Mouse (Mus musculus) erythroblast, adult 5-6 weeks (primary cell): Measurements from ENCODE around the gene Itgb3. TPM values are rescaled to one million over a fixed set of nuclear protein-coding genes. Genes with fewer than 3 reads are reported as not detected.
"Not testable (repeated sequence)": the region's sequence is repeated elsewhere in the genome, so short reads cannot be mapped to it uniquely, and the experiment has no call there.

Source experiments
- ATAC-seq: replicated peaks from 2 replicates; pipeline ENCODE4 v1.8.0; 2016; ENCODE audit warnings: moderate number of reproducible peaks, mild to moderate bottlenecking, moderate TSS enrichment, inconsistent platforms; ENCODE audit not compliant: poor library complexity, low FRiP score, severe bottlenecking
- total RNA-seq, 2 experiments: library from RNA; stranded (forward) in 1 of 2; stranded (reverse) in 1 of 2; fragments of 150-400 nt in 1 of 2; fragments of 200-764, 138-1000 nt in 1 of 2; gene quantifications; 2 replicates each; pipeline versions ENCODE4 v1.2.3 to v1.2.4; 2015 to 2017; ENCODE audit warnings: low replicate concordance in 2 of 2

Itgb3 gene
- total RNA-seq (2015; ENCODE audit: low replicate concordance) (0.84 and 4.2 TPM in 2 replicates), total RNA-seq (2017; ENCODE audit: low replicate concordance) (3.0 and 3.1 TPM in 2 replicates)

DNA sequence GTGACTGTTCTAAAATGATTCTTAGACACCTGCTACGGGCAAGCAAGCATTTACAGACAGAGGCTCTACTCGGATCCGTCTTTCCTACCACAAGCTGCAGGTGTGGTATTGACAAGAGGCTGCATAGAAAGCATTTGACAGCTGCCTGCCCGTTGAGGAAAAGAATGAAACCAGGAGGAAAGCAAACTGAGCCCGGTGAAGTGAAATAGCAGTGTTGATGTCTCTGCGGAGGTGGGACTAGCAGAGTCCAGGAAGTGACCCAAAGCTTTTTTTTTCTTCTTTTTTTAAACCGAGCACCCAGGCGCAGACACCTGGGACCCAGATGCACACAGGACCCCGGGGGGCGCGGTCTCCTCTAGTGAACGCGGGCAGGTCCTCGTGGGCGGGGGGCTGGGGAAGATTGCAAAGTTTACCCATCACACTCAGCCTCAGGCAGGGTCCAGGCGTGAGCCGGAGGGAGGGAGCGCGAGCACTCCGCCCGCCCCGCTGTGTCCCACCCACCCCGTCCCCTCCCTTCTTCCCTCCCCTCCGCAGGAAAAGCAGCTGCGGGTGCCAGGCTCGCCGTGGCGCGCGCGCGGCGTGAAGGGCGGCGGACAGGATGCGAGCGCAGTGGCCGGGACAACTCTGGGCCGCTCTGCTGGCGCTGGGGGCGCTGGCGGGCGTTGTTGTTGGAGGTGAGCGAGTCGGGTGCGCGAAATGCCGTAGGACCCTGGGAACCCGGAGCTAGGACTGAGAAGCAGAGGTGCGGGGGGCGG lies at the start of gene Itgb3:
Itgb3 (plus strand) TSS at position 510 of the 755 bp plus-strand sequence.
- no peak for ATAC-seq

DNA sequence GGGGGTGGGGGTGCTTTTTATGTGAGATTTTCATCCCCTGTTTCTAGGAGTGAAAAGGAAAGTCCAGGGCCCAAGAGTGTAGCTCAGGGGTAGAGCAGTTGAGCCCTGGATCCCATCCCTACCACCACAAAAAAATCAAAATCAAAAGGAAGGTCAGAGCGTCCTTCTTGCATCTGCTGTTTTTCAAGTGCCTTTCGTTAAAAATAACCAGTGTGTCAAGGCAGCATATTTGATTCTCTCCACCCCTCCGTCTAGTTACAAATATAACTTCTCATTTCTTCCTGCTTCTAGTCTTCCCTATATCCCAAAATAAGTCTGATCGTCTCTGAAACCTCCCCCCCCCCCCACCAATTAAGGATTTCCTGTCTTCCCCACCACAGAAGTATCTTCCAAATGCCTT lies 49.7 kb upstream of the Itgb3 start:
- ATAC-seq = no peak

DNA sequence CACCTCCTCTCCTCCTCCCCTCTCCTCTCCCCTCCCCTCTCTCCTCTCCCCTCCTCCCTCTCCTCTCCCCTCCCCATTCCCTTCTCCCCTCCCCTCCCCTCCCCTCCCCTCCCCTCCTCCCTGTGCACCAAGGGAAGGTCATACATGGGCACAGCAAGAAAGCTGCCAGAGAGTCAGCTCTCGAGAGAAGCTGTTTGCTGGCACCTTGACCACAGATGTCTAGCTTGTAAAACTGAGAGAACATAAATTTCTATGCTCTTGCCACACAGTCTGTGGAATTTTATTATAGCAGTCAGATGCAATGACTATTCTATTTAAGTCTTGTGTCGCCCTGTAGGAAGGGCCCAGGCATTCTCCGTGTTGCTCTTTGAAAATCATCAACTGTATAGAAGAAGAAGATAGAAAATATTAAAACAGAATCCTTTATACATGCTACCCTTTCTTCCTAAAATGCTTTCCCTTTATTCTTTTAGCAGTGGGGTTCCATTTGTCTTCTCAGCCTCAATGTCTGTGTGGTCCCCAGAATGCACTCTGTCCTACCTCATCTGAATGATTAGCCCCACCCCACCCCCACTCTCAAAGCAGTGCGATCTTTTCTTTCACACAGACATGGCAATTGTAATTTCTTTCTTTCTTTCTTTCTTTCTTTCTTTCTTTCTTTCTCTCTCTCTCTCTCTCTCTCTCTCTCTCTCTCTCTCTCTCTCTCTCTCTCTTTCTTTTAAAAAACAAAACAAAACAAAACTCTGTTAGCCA lies 49.0 kb upstream of the Itgb3 start:
- no peak for ATAC-seq

DNA sequence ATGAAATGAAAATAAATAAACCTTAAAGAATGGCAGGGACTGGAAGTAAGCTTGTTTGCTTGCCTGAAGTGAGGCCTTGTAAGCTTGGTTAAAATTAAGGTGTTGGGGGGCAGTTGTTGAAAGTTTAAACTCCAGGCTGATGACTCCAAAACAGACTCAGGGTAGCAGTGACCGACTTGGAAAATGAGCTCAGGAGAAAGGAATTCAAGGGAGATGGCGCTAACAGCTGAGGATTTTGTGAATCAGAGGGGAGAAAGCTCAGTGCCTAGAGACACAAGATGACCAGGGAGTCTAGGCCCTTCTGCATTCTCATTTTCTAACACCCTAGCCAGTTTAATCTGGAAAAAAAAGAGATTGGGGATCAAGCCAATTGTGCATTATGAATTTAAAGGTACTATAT lies 46.8 kb upstream of the Itgb3 start:
- no peak for ATAC-seq

DNA sequence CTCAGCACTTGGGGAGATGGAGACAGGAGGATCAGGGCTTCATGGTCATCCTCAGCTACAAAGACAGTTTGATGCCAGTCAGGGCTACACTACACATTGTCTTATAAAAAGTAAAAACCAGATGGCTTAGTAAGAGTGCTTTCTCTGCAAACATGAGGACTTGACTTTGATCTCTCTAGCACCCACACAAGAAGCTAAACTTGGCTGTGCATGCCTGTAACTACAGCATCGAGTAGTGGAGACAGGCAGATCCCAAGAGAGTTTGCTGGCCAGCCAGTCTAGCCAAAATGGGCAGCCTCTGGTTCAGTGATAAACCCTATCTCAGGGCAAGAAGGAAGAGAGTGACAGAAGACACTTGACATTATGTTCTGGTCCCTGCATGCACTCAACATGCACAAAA lies 44.3 kb upstream of the Itgb3 start:
- ATAC-seq = no peak

DNA sequence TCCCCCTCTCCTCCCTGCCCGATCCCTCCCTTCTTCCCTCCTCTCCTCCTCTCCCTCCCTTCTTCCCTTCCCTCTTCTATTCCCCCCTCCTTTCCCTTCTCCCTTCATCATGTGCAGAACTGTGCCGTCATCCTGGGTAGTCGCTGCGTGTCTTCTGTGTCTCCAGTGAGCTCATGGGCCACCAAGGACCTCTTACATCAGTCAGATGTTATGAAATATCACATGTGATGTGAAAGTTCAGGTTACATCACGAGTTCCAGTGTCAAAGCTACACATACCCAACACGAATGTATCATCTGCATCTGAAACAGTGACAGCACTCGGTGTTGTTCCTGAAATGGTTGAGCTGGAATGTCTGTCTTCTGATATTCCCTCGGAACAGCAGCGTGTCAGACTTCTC lies 42.6 kb upstream of the Itgb3 start:
- no peak for ATAC-seq

DNA sequence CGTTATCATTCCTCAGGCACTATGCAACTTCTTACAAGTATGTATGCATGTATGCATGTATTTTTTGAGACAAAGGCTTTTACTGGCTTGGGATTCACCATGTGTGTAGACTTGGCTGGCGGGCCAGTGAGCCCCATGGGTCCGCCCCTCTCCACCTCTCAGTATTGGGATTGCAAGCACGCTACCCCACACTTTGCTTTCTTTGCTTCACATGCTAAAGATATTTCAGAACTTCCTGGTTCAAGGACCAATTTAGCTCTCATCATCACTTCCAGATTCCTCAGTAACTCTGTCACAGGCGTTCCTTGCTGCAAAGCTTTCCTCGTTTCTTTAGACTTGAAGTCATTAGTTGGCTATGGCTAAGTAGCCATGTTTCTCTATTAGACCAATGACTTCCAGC lies 41.7 kb upstream of the Itgb3 start:
- ATAC-seq = no peak

DNA sequence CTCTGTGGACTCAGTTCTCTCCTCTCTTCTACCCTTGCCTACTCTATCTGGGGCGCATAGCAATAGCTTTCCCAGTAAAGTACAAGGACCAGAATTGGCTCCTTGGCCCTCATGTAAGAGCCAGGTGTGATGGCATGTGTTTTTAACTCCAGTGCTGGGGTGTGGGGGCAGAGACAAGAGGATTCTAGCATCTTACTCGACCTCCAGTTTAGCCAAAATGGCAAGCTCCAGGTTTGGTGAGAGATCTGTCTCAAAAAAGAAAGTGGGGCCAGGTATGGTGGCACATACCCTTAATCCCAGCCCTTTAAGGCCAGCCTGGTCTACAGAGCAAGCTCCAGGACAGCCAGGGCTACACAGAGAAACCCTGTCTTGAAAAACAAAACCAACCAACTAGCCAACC lies 41.0 kb upstream of the Itgb3 start:
- ATAC-seq = no peak

DNA sequence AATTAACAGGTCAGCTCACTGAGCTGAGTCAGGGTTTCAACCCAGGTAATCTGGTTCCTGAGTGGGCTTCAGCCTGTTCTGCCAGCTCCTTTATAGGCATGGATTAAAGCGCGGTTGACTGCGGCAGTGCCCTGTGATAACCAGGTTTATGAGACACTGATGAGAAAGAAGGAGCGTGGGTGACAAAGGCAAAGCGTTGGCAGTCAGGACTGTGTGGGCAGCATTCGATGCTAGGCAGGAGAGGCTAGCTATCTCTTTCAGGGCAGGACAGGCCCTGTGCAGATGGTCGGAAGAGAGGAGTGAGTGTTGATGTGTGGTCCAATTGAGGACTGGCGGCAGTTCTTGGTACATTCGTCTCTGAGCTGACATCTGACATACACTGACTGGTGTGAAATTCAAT lies 40.1 kb upstream of the Itgb3 start:
- no peak for ATAC-seq

DNA sequence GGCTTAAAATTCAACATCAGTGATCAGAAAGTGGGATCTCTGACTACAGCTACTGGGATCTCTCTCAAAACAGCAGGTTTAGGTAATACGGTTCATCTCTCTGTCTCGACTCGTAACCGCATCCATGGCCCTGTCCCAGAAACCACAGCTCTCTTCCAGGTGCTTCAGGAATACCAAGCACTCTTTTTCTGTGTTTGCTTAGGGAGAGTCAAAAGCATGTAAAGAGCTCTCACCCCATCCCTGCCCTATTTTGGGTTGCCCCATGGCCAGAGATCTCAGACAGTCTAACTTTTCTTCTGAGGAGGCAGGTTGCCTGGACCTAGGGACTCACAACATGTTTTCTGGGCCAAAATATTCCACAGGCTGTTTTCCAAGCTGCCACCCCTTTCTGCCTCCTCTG lies 39.5 kb upstream of the Itgb3 start:
- no peak for ATAC-seq

DNA sequence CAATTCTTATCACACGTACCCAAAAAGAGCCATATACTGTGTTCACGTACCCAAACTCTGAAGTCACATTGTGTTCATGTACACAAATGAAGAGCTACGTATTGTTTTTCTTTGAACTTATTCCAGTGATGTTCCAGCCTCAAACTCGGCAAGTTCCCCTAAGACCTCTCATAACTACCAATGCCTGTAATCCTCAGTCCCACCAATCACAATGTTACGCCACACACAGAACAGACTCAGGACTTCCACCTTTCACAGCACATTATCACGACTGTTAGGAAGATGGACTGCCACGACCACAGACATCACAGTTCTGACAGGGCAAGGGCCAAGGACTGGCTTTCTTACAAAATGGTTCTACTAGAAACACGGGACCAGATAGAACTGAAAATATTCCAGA lies 37.3 kb upstream of the Itgb3 start:
- ATAC-seq = not testable (repeated sequence)

DNA sequence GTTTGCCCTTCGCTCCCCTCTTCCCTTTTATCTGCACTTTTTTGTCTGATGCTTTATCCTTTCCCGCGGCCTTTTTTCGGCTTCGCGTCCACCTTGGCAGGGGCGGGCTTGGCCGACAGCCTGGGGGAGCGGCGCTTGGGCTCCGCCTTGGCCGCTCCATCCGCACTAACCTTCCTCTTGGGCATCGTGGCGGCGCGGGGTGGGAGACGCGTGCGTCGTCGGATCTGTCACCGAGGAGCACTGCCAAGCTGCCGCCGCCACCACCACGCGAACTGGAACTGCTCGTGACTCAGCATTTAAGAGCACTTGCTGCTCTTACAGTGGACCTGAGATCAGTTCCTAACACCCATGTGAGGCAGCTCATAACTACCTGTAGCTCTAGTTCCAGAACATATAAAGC lies 36.4 kb upstream of the Itgb3 start:
- peak; percentile 86 for ATAC-seq

DNA sequence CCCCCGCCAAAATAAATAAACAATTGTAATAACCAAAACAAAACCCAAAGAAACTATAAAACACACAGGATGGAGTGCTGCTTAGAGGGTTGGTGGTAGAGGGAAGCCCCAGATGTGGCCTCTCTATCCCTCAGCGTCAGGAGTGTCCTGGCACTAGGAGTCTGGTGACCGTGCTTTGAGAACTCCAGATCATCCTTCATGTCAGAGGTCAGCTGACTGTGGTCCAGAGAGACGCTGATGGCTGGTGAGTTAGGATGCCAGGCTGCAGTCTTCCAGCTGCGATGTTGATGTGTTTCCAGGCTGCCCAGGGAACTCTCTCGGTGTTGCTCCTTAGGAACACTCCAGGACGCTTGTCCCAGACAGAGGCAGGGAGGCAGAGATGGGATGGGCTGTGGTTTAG lies 35.7 kb upstream of the Itgb3 start:
- ATAC-seq = no peak

DNA sequence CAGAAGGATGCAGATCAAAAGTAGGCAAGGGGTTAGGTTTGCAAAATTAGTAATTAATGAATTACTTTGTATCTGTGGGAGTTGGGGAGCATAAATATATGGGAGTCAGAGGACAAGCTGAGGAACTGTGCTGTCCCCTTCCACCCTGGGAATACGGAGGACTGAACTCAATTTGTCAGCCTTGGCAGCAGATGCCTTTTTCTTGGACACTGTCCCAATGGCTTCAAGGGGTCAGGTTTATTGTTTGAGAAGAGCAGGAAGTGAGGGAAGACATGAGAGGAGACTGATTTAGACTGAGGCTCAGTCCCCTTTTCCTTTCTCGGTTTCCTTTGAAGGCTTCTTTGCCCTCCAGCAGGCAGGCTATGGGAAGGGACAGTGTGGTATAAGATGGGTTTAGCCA lies 35.2 kb upstream of the Itgb3 start:
- no peak for ATAC-seq

DNA sequence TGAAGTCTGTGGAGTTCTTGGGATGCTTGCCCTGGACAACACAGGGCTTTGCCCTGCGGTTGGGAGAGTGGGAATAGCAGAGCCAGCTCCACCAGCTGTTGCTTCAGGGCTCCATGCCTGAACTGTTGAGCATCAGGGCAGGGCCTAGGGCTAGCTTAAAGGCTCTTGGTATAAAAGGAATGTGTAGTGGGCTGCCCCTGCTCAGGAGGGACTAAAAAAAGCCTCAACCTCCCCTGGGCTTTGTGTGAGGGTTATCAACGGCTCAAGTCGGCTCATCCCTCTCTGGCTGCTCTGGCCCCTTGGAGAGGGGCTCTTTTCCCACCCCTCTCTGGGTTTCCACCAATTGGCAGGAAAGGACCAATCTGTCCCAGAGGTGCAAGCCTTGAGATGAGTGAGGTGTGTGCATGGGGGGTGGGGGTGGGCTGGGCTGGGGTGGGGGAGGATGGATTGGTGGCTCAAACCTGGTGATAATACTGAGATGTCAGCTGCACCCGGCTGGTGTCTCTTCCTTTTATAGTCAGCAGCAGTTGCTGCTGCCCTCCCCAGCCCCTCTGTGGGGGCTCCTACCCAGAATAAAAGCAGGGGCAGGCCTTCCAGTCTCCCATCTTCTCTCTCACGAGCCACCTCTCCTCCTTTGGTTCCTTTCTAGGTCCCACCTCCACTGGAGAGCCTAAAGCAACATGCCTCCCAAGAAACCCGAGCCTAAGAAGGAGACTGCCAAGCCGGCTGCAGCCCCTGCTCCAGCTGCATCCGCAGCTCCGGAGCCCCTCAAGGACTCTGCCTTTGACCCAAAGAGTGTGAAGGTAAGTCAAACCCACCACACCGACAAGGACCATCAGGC lies 30.8 kb upstream of the Itgb3 start:
- ATAC-seq = no peak

DNA sequence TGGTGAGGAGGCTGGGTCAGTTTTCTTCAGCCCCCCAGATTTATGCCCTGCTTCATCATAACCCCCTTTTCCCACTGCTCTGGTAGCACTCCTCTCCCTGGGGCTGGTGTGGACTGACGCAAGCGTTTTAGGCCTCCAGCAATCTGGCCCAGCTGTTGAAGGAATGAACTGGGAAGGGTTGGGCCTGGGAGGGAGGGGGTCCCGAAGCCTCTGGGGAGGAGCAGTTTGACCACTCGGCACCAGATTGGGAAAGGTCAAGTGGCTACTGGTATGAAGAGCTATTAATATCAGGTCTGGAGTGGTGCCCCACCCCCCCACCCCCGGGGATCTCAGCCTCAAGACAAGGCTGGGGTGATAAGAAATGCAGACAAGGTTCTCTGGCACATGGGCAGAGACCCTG lies 29.7 kb upstream of the Itgb3 start:
- no peak for ATAC-seq

DNA sequence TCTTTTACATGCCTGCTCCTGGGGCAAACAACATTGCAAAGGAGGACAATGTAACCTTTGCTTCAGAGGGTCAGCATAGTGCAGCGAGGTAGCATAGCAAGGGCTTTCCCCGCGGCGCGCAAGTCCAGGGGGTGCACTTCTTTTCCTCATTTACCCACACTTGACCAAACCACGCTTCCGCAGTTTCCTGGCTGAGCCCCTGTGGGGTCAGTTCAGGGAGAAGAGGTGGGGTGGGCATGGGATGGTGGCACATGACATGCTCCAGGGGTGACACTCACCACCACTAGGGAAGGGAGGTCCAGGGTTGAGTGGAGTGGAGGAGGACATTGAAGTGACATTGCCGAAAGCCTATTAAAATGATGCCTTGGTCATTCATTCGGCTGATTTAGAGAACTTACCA lies 28.7 kb upstream of the Itgb3 start:
- no peak for ATAC-seq

DNA sequence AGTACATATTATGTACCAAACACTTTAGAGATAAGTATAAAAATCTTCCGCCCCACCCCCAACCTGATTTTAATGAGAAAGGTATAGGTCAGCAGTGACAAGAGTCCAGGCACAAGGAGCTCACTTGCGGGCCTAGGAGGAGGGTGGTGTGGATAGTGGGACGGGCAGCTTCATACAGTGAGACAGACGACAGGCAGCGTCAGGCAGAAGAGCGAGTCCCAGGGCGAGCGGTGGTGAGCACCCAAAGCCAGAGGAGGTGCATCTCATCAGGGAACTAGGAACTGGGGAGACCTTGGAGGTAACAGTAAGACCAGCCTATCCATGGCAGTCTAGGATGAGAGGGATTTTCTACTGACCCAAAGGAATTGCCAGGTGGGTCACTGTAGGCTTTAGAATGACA lies 28.2 kb upstream of the Itgb3 start:
- no peak for ATAC-seq

DNA sequence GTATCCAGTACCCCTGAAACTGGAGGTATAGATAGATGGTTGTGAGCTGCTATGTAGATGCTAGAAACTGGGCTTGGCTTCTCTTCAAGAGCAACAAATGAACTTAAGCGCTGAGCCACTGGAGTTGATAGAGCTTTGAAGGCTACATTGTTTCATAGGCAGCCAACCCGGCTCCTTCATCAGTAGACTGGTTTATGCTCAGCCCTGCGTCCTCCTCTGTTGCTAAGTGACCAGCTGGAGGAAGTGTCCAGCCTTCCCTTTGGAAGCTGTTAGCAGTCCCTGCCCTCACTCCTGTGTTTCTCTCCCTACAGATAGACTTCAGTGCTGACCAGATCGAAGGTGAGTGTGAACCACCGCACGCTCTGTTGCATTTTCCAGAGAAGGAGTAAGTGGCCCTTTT lies 27.7 kb upstream of the Itgb3 start:
- ATAC-seq = no peak

DNA sequence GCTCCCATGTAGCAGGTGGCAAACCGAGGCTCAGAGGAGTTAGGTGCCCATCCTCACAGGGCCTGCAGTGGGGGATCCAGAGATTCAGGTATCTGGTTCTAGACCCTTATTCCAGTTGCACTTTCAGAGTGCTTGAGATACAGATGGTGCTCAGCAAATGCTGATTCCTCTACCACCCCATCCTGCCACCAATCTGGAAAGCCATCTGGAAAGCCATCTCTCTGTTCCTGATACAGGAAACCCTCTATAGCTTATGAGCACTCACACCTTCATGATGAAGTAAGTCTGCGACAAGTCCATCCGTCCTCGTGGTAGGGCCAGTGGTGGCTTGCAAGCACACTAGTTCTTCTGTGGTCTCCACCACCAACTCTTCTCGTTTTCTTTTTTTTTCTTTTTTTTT lies 27.2 kb upstream of the Itgb3 start:
- ATAC-seq = no peak
